16 mouse cellular contexts compared by ENCODE assay signal in the genomic region with DNA sequence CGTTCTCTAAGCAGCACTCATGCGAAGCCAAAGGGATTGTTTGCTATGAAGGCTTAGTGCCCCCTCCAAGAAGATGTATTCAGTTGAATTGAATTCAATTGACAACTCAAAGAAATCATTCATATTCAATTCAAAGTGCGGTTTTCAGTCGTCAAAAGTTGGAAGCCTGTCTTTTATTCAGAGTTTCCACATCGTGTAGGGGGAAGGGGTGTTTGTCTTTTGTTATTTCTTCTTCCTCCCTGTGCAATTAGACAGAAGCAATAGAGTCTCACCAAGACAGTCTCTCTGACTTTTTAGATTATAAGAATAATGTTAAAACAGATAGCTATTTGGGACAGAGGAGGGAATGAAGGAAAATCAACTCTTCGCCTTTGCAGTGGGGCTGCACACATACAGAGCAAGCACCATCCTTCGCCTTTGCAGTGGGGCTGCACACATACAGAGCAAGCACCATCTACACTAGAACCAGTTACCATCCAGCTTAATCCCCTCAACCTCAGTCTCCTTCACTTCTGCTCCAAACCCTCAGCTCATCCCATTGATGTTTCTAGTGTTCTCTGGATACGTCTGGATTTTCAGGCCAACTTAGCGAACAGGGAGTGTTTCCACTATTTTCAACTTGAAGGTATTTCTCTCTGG.
DNase-seq lines count a peak whose midpoint lies in the region; ATAC-seq and TF ChIP-seq lines count a peak whose summit lies in the region.
"Had no signal": no experiment of that assay in that cellular context is flagged by ENCODE, and none has a peak within 500 bp of the region (broad histone marks: within the 10 kb centered on the region; RNA-seq: fewer than 3 reads in every experiment).

No protein-coding gene starts in this region.

- peaks cover 17% of the 10 kb centered on the region for H3K4me1 ChIP-seq in hindbrain, embryonic 10.5 days (replicated peaks)
- H3K4me1 ChIP-seq in hindbrain, embryonic 12.5 days = no peaks in the 10 kb centered on the region
- peaks cover 25% of the 10 kb centered on the region for H3K4me1 ChIP-seq in midbrain, embryonic 12.5 days
- H3K4me1 ChIP-seq in midbrain, embryonic 15.5 days = 0 out of 2 replicates have a peak, but pooled peaks cover 2% of the 10 kb centered on the region
- H3K4me1 ChIP-seq in intestine, embryonic 15.5 days (replicated peaks) = no peaks in the 10 kb centered on the region
- H3K4me1 ChIP-seq in stomach, postnatal 0 days (replicated peaks; ENCODE audit: control insufficient read depth, insufficient read depth) = no peaks in the 10 kb centered on the region

- H3K4me2 ChIP-seq in hindbrain, embryonic 12.5 days (replicated peaks) = no peak overlapping the region
- H3K4me2 ChIP-seq in midbrain, embryonic 12.5 days (replicated peaks) = no peak overlapping the region
- no peak overlapping the region for H3K4me2 ChIP-seq in midbrain, embryonic 15.5 days
- H3K4me2 ChIP-seq in intestine, embryonic 15.5 days (replicated peaks) = no peak overlapping the region
- no peak overlapping the region for H3K4me2 ChIP-seq in stomach, postnatal 0 days (replicated peaks; ENCODE audit: low read depth)

- no peaks in the 10 kb centered on the region for H3K27me3 ChIP-seq in hindbrain, embryonic 10.5 days (ENCODE audit: insufficient read depth, poor library complexity, severe bottlenecking)
- H3K27me3 ChIP-seq in hindbrain, embryonic 12.5 days = no peaks in the 10 kb centered on the region
- no peaks in the 10 kb centered on the region for H3K27me3 ChIP-seq in midbrain, embryonic 12.5 days
- no peaks in the 10 kb centered on the region for H3K27me3 ChIP-seq in midbrain, embryonic 15.5 days (replicated peaks)
- no peaks in the 10 kb centered on the region for H3K27me3 ChIP-seq in intestine, embryonic 15.5 days (replicated peaks)
- no peaks in the 10 kb centered on the region for H3K27me3 ChIP-seq in stomach, postnatal 0 days (ENCODE audit: control insufficient read depth, insufficient read depth, low read length)
- H3K27me3 ChIP-seq: megakaryocyte, embryonic 14.5 days had no signal

- H3K4me3 ChIP-seq in hindbrain, embryonic 10.5 days = no peak overlapping the region
- H3K4me3 ChIP-seq in hindbrain, embryonic 12.5 days = no peak overlapping the region
- H3K4me3 ChIP-seq in midbrain, embryonic 12.5 days = no peak overlapping the region
- no peak overlapping the region for H3K4me3 ChIP-seq in midbrain, embryonic 15.5 days
- no peak overlapping the region for H3K4me3 ChIP-seq in intestine, embryonic 15.5 days (replicated peaks)
- no peak overlapping the region for H3K4me3 ChIP-seq in stomach, postnatal 0 days (ENCODE audit: low read depth, low read length)
- H3K4me3 ChIP-seq: embryonic facial prominence, embryonic 10.5 days; megakaryocyte, embryonic 14.5 days had no signal

- H3K36me3 ChIP-seq in hindbrain, embryonic 10.5 days = no peaks in the 10 kb centered on the region
- H3K36me3 ChIP-seq in hindbrain, embryonic 12.5 days = no peaks in the 10 kb centered on the region
- no peaks in the 10 kb centered on the region for H3K36me3 ChIP-seq in midbrain, embryonic 12.5 days
- no peaks in the 10 kb centered on the region for H3K36me3 ChIP-seq in midbrain, embryonic 15.5 days (replicated peaks)
- H3K36me3 ChIP-seq in intestine, embryonic 15.5 days = no peaks in the 10 kb centered on the region
- H3K36me3 ChIP-seq in stomach, postnatal 0 days (ENCODE audit: control insufficient read depth, insufficient read depth, low read length) = no peaks in the 10 kb centered on the region
- H3K36me3 ChIP-seq: embryonic facial prominence, embryonic 10.5 days had no signal

- intact Hi-C loops in left cerebral cortex, postnatal 4 days (cut with DNase I) = no loop called here

- no peak for DNase-seq in hindbrain, embryonic 10.5 days (ENCODE audit: low spot score)
- no peak for DNase-seq in stomach, postnatal 0 days (ENCODE audit: low spot score)
- no peak for DNase-seq in gastrocnemius, adult 8-10 months (ENCODE audit: low spot score in 2 of 2)
- no peak for DNase-seq in left cerebral cortex, postnatal 4 days
- DNase-seq: gastrocnemius, postnatal 10 days; layer of hippocampus, adult 9-11 months; right cerebral cortex, postnatal 4 days; thymus, postnatal 4 days had no signal

- no peak for ATAC-seq in hindbrain, embryonic 12.5 days (ENCODE audit: low FRiP score)
- peak; percentile 30; the same call in 1 of the 2 replicates for ATAC-seq in midbrain, embryonic 12.5 days (ENCODE audit: low FRiP score, low read depth)
- ATAC-seq in midbrain, embryonic 15.5 days (replicated peaks) = no peak
- peak; percentile 40 for ATAC-seq in intestine, embryonic 15.5 days
- ATAC-seq in stomach, postnatal 0 days (ENCODE audit: low FRiP score, low TSS enrichment) = no peak
- ATAC-seq: CD4-positive, CD25-positive, alpha-beta regulatory T cell, adult 4 months had no signal

- H3K27ac ChIP-seq in hindbrain, embryonic 10.5 days = peak overlapping the region; percentile 64
- H3K27ac ChIP-seq in hindbrain, embryonic 12.5 days = no peak overlapping the region
- H3K27ac ChIP-seq in midbrain, embryonic 12.5 days (replicated peaks) = 0 out of 2 replicates have a peak overlapping the region, but pooled peaks have one; percentile 10
- H3K27ac ChIP-seq in midbrain, embryonic 15.5 days = no peak overlapping the region
- 0 out of 2 replicates have a peak overlapping the region, but pooled peaks have one; percentile 48 for H3K27ac ChIP-seq in intestine, embryonic 15.5 days
- H3K27ac ChIP-seq in stomach, postnatal 0 days (replicated peaks) = peak overlapping the region; percentile 56; the same call in 1 of the 2 replicates
- H3K27ac ChIP-seq: embryonic facial prominence, embryonic 10.5 days; liver, embryonic 14.5 days had no signal

- H3K9me3 ChIP-seq in hindbrain, embryonic 10.5 days = no peaks in the 10 kb centered on the region
- H3K9me3 ChIP-seq in hindbrain, embryonic 12.5 days (replicated peaks) = no peaks in the 10 kb centered on the region
- H3K9me3 ChIP-seq in midbrain, embryonic 12.5 days = no peaks in the 10 kb centered on the region
- no peaks in the 10 kb centered on the region for H3K9me3 ChIP-seq in midbrain, embryonic 15.5 days
- no peaks in the 10 kb centered on the region for H3K9me3 ChIP-seq in intestine, embryonic 15.5 days
- no peaks in the 10 kb centered on the region for H3K9me3 ChIP-seq in stomach, postnatal 0 days (ENCODE audit: control insufficient read depth, low read length)
- H3K9me3 ChIP-seq: embryonic facial prominence, embryonic 10.5 days; megakaryocyte, embryonic 14.5 days had no signal

- 56% methylated on average over 9 of the region's 9 CpGs for WGBS in hindbrain, embryonic 10.5 days
- 64% methylated on average over 9 of the region's 9 CpGs for WGBS in hindbrain, embryonic 12.5 days
- 36% methylated on average over 9 of the region's 9 CpGs for WGBS in midbrain, embryonic 12.5 days
- 39% methylated on average over 9 of the region's 9 CpGs for WGBS in midbrain, embryonic 15.5 days
- 56% methylated on average over 9 of the region's 9 CpGs for WGBS in intestine, embryonic 15.5 days
- 56% methylated on average over 9 of the region's 9 CpGs for WGBS in stomach, postnatal 0 days

- no peak for TF ChIP-seq EP300 in stomach, postnatal 0 days (optimal IDR thresholded peaks at IDR 0.05)

- H3K9ac ChIP-seq in hindbrain, embryonic 12.5 days = no peak overlapping the region
- no peak overlapping the region for H3K9ac ChIP-seq in midbrain, embryonic 12.5 days (replicated peaks)
- no peak overlapping the region for H3K9ac ChIP-seq in midbrain, embryonic 15.5 days
- H3K9ac ChIP-seq in intestine, embryonic 15.5 days = no peak overlapping the region
- no peak overlapping the region for H3K9ac ChIP-seq in stomach, postnatal 0 days (ENCODE audit: low read length)
- H3K9ac ChIP-seq: liver, embryonic 14.5 days had no signal

- TF ChIP-seq CTCF in stomach, postnatal 0 days (IDR thresholded peaks at IDR 0.05; ENCODE audit: low read depth) = no peak

Comparison
In these comparisons a context has a peak if more than half of its experiments do, and no peak if none do; other contexts are left out.
1. H3K27ac ChIP-seq: peak in hindbrain, embryonic 10.5 days (single experiment), midbrain, embryonic 12.5 days (single experiment), intestine, embryonic 15.5 days (single experiment) and stomach, postnatal 0 days (single experiment); none in hindbrain, embryonic 12.5 days (single experiment) and midbrain, embryonic 15.5 days (single experiment).
2. ATAC-seq: peak in midbrain, embryonic 12.5 days (single experiment) and intestine, embryonic 15.5 days (single experiment); none in hindbrain, embryonic 12.5 days (single experiment), midbrain, embryonic 15.5 days (single experiment) and stomach, postnatal 0 days (single experiment).